Mouse (Mus musculus) megakaryocyte, embryonic 14.5 days (primary cell): ENCODE measurements around the gene Il9.

Experiments
- FLI1 ChIP-seq: IDR thresholded peaks from 2 replicates; pipeline ENCODE4 v1.6.1; 2012; ENCODE audit warnings: low read length, inconsistent platforms, mixed read lengths
- GATA1 ChIP-seq: IDR thresholded peaks from 3 replicates; pipeline ENCODE4 v1.6.1; 2012; ENCODE audit warnings: mixed read lengths, low read length, inconsistent platforms, borderline replicate concordance

- TF ChIP-seq GATA1 (no peak), FLI1 (no peak)
These were observed 9.4 kb downstream of the Il9 start for GRCm38 (mm10) chr13:56472661-56473060.
